Mouse (Mus musculus) spleen, postnatal 10 days (tissue): Measurements from ENCODE around the gene Ier5l.

ENCODE experiments used
- DNase-seq, 2 experiments: peaks; one replicate each; pipeline ENCODE4 v3.0.0; 2021 to 2022; ENCODE audit warnings: low spot score in 2 of 2

Ier5l gene

GRCm38 (mm10) chr2:30441518-30442497, 32.2 kb downstream of the Ier5l start:
- peak in 1 of 2 experiments; percentile 79 for DNase-seq

DNA sequence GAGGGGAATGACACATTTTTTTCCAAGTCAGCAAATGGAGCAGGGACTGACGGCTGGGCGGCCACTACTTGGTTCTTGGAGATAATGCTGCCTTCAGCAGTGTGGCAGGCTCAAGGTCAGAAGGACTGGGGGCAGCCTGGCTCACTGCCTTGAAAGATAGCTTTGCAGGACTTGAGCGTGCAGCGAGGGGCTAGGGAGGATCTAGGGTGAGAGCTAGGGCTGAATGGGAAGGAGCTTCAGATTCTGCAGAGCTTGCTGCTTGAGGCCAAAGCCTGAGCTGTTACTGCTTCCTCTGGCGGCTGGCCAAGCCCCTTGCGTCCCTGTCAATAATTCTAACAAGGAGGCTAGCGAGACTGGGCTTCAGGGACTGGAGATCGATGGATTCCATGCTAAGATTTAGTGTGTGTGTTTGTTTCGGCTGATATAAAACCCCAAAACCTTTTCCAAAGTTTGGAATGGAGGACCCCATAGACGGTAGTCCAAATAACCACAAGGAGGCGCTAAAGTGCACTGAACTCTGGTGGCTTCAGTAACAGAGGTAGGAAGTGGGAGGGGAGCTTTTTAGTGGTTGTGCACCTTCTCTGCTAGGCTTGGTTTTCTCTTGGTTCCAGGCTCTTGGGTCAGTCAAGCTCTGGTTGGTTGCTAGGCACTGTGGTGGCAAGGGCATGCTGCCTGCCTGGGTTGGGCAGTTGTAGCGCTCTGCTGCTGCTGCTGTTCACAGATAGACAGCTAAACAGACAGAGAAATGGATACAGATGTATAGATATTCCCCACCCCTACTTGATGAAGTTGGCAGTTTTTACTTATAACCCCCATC, 33.1 kb downstream of the Ier5l start:
- DNase-seq = peak; percentile 44 to 65

GRCm38 (mm10) chr2:30440211-30440700, 33.8 kb downstream of the Ier5l start:
- no peak for DNase-seq

DNA sequence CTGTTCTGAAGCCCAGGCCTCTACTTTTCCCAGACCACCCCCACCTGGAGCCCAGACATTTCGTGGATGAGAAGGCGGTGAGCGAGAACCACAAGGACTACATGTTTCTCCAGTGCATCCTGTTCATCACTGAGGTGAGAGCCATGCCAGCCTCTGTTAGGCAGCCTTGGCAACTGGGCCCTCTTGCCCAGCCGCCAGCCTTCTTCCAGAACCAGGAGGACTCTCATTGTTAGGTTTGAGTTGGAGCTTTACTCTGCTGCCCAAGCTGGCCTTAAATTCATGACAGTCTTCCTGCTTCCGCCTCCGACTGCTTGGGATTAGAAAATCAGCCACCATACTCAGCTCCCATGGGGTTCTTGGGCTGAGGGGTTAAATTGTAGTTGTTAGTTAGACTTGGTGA, 34.4 kb downstream of the Ier5l start:
- DNase-seq = no peak

GRCm38 (mm10) chr2:30437791-30438190, 36.2 kb downstream of the Ier5l start:
- no peak for DNase-seq

DNA sequence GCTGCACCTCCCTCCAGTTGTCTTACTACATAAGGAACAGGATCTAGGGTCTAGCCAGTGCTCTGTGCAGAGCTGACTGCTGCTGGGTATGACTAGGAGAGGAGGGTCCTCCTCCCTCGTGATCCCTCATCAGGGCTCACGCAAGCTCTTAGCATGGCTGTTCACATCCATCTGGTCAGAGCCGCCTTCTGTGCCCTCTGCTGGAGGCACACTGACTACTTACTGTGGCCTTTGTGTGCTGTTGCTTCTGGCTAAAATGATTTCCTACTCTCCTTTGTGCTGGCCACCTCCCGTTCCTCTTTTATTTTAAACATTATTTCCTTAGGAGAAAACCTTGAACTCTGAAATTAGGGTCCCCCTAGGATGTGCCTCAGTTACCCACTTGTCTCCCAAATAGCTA, 37.2 kb downstream of the Ier5l start:
- no peak for DNase-seq

DNA sequence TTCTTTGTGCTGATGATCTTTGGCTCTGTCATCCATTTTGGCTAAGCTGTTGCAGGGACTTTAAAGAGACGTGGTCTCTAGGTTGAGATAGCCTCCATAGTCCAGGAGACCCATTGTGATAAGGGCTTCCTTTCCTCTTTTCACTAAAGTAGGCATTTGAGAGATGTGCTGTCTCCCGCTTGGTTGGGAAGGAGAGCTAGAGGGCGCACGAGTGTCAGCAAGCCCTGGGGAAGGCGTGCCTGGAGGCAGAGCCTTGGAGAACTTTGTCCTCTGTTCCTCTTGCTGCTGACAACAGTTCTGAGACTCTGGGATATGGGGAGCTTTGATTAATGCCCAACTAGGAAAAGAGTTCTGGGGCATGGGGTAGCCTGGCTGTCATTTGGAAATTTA, 37.9 kb downstream of the Ier5l start:
- no peak for DNase-seq

DNA sequence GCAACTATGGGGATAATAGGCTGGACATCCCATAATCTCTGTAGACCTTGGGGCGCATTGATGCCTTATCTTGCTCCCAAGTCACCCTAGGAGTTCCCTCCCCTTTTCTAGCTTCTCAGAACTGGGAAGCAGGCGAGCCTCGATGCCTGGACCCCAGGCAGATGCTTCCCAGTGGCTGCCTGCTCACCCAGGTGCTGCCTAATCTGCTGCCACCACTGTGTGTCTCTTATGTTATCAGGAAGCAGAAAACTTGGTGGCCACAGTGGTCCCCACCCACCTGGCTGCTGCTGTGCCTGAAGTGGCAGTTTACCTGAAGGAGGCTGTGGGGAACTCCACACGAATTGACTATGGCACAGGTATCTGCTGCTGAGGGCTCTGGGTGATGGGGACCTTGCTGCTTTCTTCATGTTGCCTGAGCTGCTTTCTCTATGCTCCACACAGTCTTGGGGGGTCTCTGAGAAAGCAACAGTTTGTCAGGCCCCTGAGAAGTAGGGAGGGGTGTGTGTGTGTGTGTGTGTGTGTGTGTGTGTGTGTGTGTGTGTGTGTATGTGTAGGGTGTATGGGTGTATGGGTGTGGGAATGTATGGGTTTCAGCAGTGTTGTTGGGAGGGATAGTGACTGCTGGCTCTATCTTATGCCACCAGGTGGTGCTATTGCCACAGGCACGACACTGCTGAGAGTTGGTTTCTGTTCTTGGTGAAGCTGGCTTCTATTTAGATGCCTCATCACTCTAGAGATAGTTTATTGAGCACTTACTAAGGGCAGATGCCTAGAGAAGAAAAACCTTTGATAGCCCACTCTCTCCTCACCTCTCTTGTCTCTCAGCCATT, 38.5 kb downstream of the Ier5l start:
- DNase-seq = peak; percentile 55 to 79

DNA sequence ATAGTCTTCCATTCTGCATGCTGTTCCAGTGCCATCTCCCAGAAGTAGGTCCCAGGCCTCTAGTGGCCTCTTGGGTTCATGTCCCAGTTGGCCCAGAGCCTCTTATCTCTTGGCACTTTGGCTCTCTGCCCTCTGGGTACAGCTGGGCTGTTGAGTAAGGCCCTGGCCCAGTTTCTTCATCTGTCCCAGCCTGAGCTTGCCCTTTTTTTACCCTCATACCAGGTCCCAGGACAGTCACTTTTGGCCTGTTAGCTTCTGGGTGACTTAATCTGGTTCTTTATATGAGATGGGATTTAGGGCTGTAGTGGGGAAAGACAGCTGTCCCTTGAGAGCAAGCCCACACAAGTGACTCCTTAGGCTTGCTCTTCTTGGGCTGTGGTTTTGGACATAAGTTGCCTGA, 44.9 kb downstream of the Ier5l start:
- no peak for DNase-seq
